Mouse (Mus musculus) kidney, postnatal 4 days (tissue): ENCODE data around the gene Nefh.

Source experiments
- DNase-seq, 2 experiments: peaks; one replicate each; pipeline ENCODE4 v3.0.0; 2021; ENCODE audit warnings: mixed read lengths in 2 of 2

The Nefh gene

DNA sequence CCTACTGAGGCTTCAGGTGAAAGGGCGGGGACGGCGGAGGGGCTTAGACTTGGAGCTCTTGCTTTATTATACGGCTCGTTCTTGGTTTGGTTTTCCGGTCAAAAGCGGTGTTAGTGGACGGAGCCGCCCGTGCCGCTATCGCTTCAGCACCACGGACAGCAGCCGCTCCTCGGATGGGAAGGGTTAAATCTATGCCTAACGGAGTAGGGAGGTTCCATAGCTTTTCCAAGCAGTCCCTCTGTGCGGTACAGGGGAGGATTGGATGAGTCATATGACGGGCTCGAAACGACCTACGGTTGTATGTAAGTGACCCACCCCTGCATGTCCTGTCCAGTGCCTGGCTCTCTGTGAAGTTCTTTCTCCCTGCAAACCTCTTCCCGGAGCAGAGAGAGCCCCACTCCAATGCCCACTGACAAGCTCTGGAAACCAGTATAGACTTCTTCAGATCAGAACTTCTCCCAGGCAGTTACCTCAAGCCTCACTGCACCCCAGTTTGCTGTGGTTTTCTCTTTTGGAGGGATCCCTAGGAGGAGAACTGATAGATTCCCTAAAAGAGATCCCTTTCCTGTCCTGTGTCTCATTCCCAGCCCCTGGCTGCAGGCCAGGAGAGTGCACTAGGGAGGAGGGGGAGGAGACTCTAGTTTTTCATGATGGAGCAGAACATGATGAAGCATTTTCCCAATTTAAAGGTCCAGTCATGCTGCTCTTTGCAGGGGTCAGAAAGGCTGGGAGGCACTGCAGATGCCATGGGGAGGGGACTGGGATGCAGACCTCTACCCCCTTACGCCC, 1.6 kb upstream of the Nefh start:
- DNase-seq = peak; percentile 91 to 92

- DNase-seq = no peak
Measured at GRCm38 (mm10) chr11:4948792-4949191, 928 bp upstream of the Nefh start.

- peak; percentile 55 to 72 for DNase-seq
Measured at GRCm38 (mm10) chr11:4946947-4947812, 684 bp downstream of the Nefh start.

DNA sequence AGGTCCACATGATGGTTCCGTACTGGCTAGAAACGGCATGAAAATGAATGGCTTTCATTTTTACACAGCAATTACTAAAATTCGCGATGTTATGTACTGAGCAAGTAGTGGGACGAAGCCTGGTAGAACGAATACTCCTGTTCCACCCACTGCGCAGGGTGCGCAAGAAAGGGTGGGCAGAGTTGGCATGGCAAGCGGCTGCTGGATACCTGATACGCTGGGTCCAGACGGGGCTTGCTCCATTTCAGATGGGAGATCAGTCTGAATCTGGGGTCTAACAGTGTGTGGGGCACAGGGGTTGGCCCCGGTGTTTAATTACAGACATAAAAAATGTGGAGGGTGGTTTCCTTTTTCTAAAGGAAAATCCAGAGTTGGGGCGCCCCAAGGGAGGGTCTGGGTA, 1.3 kb downstream of the Nefh start:
- DNase-seq = no peak

- no peak for DNase-seq
Measured at GRCm38 (mm10) chr11:4936243-4936642, 11.6 kb downstream of the Nefh start.

GRCm38 (mm10) chr11:4931009-4931601, 16.8 kb downstream of the Nefh start:
- peak; percentile 75 to 84 for DNase-seq

DNA sequence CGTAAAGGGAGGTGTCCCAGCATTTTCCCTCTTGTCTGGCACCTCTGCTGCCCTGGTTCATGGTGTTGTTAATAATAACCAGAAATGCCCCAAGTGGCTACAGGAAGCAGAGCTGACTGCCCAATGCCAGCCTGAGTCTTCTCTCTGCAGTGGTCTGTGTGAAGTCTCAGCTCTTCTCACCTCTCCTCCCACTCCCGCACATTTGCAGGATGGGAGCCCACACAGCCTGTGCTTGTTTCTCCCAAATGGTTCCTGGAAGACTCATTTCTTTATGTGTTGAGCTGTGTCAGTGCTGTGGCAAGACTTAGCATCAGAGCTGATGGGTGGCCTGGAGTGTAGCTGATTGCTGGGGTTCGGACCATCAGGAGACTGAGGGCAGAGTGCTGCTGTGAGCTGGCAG, 20.6 kb downstream of the Nefh start:
- no peak for DNase-seq

GRCm38 (mm10) chr11:4921751-4922150, 26.1 kb downstream of the Nefh start:
- DNase-seq = no peak

GRCm38 (mm10) chr11:4921281-4921680, 26.6 kb downstream of the Nefh start:
- no peak for DNase-seq

- peak; percentile 77 to 80 for DNase-seq
Measured at GRCm38 (mm10) chr11:4916068-4916467, 31.8 kb downstream of the Nefh start.

- DNase-seq = no peak
Measured at GRCm38 (mm10) chr11:4906231-4906630, 41.6 kb downstream of the Nefh start.

DNA sequence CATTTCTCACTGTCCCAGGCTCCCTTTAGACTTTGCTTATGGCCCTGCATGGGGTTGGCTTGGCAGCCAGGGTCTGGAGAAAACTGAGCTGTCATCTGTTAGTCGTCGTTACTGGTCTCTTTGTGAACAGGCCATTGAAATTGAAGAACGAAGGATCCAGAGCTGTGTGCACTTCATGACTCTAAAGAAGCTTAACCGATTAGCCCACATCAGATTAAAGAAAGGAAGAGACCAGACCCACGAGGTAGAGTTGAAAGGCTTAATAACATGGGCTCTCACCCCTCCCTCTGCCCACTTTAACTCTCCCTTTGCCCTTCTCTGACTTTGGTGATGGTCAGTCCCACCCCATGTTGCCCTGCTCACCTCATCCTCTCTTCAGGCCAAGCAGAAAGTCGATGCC, 45.9 kb downstream of the Nefh start:
- DNase-seq = no peak

- peak; percentile 47 for DNase-seq
Measured at GRCm38 (mm10) chr11:4900437-4900836, 47.4 kb downstream of the Nefh start.

GRCm38 (mm10) chr11:4894848-4895816, 52.7 kb downstream of the Nefh start, which contains the start of gene Thoc5:
TSS of gene Thoc5 (plus strand) at chr11:4895320.
- peak; percentile 84 to 90 for DNase-seq
